Mouse (Mus musculus) retina, embryonic 14.5 days (tissue): ENCODE data around the gene Aasdh.

ENCODE experiments used
- DNase-seq: peaks from one replicate; pipeline ENCODE4 v3.0.0-alpha.2; 2015; ENCODE audit warnings: low spot score

Gene Aasdh

DNA sequence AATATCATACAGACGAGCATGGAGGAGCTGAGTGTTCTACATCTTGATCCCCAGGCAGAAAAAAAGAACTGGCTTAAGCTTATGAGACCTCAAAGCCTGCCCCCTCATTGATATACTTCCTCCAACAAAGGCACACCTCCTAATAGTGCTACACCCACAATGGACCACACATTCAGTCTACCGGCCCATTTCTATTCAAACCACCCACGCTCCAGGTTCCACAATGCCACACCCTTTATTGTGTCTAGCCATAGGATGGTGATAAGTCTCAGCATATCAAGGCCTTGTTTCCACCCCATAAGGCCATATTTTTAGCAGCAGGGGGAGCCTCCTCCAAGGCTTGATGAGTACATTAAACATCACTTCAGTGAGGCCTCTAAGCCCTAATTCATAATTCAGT, 5.5 kb upstream of the Aasdh start:
- no peak for DNase-seq

GRCm38 (mm10) chr5:76906155-76906499, 813 bp upstream of the Aasdh start:
- no peak for DNase-seq

DNA sequence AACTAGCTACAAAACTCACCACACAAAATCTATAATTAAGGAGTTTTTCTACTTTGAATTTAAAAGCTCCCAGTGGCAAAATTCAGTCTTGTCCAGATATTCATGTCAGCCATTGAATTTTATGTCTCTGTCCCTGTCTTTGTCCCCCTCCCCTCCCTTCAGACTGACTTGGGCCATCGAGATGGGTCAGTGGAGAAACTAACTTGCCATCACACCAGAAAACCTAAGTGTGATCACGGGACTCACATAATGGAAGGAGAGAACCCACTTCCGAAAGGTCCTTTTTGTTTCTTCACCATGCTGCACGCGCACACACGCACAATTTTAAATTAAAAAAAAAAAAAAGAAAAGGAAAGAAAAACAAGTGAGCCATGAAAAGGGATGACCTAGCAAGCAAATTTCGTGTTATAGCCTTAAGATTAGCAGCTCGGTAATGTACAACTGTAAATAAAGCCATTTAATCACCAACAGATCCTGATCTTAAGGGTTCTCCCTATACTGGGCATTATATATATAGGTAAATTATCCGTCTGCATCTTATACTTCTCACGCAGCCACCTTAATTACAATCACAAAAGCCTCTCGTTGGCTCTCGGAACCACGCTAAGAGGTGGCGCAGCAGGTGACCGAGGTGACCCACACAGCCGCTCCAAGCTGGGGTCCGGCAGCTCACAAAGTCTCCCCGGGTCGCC, 455 bp downstream of the Aasdh start:
- DNase-seq, result peak; percentile 29

GRCm38 (mm10) chr5:76902131-76902530, 3.2 kb downstream of the Aasdh start:
- no peak for DNase-seq

- DNase-seq, result no peak
Measured at GRCm38 (mm10) chr5:76893084-76893483, 12.2 kb downstream of the Aasdh start.

- no peak for DNase-seq
Measured at GRCm38 (mm10) chr5:76892608-76893007, 12.7 kb downstream of the Aasdh start.

DNA sequence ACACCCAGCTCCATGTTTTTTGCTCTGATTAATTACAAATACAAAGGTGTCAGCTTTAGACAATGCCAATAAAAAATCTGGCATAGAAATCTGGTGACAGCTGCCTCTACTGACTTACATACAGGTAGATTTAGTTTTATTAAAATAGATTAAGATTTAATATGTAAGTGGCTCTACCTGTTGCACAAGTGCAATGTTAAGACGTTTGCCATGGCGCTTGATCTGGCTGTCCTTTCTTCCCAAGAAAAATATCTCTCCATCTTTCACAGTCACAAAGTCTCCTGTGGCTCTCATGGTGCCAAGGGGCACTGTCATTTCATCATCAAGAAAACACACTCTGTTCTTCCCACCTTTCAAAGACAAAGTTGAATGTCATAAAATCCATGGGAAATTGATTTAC, 18.3 kb downstream of the Aasdh start:
- DNase-seq, result no peak

- DNase-seq, result no peak
Measured at GRCm38 (mm10) chr5:76884107-76884506, 21.2 kb downstream of the Aasdh start.

DNA sequence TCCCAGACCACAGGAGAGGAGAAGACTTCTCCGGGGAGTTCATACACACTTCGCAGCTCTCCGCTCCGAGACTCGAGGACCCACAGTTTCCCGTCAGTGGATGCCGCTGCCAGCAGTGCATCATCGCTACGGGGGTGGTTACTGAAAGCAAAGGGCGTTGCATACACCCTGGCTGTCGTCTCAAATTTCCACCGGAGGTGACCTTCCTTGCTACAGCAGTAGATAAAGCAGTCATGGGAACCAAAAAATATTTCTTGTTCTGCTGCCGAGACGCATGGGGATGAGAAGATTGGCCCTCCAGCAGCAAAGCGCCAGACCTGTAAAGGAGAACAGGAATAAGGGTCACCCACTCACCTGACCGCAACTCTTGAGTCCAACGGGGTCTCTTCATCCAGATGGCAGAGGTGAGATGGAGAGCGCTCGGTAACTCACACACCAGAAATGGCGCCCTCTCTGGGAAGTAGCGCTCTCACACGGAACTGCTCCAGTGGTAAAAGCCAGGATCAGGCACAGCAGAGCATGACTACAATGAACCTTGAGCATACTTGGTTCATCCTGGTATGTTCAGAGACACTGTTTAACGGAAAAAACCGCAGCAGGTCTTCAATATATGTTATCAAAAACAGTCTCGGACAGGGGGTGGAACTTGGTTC, 29.1 kb downstream of the Aasdh start:
- no peak for DNase-seq

DNA sequence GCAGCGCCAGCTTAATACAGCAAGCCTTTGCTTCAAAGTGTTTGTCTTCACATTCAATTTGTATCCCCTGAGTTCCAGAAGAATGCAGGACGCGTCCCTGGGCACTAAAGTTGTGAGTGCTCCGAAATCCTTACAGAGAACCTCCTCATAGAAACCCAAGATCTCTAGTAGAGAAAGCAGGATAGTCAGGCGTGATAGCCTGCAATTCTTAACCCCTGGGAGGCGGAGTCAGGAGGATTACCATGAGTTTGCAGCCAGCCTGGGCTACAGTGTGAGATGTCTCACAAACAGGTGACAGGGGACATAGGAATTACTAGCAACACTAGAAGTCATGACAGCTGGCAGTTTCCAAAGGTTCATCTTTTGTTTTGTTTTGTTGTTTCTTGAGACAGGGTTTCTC, 35.8 kb downstream of the Aasdh start:
- DNase-seq, result no peak

DNA sequence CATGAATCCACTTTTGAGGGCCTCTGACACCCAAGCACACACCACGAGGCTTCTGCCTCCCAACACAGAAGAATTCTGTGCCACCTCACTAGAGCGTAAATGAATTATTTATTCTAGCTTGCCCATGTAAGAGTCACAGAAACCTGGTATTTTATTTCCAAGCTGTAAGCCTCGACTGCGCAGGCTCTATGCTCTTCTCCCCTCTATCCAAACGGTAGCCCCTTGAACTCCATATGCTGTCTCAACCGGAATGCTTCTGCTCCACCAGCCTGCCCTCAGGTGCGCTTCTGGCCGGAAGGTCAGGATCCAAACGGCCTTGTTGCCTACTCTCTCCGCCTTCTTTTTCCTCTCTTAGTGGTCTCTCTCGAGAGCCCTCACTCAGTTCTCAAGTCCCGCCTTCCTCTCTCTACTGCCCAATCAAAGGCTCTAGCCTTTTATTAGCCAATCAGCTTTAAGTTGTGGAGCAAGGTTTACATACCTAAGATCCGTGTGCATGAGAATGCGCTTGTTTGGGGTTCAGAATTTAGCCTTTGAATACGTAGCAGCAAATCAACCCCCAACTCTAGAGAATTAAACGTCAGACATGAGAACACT, 36.5 kb downstream of the Aasdh start:
- DNase-seq, result no peak

DNA sequence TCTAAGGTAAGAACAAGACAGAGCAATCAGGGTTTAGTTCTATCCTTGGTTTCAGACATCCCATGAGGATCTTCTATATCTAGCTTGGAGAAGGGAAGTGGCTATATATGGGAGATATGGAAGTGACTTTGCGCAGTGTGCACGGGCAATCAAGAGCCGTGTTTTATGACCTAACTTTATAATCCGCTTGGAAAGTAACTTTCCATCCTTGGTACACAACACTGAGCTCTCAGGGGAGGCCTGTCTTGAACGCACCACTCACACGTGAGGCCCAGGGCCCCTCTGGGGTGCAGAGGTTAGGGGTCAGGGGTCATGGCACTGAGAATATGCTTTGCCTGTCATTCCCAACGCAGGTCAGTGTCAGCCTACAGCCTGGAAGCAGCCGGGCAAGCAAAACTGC, 38.5 kb downstream of the Aasdh start:
- no peak for DNase-seq

GRCm38 (mm10) chr5:76858444-76858843, 46.9 kb downstream of the Aasdh start:
- no peak for DNase-seq

DNA sequence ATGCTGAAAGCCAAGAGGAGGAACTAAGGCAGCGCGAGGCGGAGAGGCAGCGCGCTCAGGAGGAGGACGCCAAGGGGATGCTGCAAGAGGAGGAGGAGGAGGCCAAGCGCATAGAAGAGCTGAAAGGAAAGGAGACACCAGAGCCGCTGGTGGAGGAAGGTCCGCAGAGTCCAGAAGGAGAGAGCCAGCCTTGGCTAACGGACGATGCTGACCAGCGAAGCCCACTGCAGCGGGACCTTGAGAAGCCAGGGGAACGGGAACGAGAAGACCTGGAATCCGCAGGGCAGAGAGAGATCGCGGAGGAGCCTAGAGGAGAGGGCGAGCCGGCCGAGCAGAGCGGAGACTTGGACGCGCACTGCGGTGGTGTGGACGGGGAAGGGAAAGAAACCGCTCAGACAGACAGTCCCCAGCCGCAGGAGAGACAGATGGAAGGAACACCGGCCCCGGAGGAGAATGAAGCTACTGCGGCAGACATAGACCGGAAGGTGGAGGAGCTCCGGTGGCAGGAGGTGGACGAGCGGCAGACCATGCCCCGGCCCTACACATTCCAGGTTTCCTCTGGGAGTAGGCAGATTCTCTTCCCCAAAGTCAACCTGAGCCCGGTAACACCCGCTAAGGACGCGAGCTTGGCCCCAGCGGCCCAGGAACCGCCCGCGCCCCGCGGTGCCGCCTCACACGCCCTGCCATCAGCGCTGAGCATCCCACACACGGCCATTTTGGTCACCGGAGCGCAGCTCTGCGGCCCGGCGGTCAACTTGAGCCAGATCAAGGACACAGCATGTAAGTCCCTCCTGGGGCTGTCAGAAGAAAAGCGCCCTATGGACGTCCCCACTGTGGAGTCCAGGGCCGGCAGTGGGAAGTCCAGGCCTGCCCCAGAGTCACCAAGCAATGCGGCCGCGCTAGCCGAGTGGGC, 48.0 kb downstream of the Aasdh start:
- no peak for DNase-seq

DNA sequence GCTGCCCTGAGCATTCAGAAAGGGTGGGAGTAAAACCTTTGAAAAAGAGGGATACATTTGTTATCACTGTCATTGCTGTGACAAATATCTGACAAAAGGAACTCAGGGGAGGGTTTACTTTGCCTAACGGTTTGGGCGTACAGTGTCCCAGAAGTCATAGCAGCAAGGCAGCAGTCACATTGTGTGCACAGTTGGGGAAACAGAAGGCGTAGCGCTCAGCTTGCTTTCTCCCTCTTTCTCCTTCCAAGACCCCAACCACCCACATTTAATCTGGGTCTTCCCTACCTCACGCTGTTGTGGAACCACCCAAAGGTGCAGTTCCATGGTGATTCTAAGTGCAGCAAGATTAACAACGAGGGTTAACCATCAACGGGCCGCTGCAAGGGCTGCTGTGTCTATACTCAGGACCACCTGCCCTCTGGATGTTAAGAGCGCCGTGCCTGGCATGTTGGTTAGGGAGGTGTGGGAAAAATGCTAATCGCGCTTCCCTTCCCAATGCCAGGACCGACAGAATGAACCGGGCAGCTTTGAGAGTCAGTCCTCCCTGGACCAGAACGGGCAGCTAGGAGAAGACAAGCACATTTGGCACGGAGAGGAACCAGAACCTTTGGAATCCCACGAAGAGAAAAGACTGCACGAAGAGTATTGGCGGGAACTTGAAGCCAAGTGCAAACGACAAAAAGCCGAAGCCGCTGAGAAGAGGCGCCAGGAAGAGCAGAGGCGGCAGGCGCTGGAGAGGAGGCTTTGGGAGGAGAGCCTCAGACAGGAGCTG, 49.3 kb downstream of the Aasdh start:
- DNase-seq, result no peak

DNA sequence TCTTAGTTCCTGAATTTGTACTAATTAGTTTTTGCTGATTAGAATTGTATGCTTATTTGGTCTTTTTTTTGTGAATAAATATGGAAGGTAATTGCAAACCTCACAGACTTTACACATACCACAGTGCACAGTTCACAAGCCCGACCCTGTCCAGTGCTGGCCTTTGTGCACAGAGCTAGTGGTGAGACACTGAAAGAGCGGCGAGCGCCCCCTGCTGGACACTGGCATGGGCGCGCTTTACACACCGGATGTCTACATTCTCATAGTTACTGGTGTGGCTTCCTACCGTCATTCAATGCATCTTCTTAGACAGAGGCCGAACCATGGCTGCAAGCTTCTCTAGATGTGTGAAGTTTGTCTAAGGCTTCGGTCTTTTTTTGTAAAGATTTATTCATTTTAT, 51.8 kb downstream of the Aasdh start:
- DNase-seq, result peak; percentile 95

DNA sequence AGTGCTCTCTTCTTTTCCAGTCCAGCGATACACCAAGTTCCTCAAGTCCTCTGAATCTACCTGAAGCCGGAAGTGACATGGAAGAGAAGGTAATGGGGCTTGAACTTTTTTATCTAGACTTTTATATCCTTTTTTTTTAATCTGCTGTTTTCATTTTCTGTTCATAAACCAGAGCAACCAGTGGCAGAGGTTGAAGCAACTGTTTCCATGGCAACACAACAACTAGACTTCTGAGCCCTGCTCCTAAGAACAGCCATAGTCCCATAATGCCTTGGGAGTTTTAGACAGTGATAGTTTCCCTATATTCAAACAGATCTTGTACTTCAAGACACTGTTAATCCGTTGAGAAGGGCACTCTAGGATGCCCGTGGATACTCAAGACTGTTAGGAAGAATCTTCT, 54.0 kb downstream of the Aasdh start:
- no peak for DNase-seq

GRCm38 (mm10) chr5:76847106-76847505, 58.2 kb downstream of the Aasdh start:
- no peak for DNase-seq

DNA sequence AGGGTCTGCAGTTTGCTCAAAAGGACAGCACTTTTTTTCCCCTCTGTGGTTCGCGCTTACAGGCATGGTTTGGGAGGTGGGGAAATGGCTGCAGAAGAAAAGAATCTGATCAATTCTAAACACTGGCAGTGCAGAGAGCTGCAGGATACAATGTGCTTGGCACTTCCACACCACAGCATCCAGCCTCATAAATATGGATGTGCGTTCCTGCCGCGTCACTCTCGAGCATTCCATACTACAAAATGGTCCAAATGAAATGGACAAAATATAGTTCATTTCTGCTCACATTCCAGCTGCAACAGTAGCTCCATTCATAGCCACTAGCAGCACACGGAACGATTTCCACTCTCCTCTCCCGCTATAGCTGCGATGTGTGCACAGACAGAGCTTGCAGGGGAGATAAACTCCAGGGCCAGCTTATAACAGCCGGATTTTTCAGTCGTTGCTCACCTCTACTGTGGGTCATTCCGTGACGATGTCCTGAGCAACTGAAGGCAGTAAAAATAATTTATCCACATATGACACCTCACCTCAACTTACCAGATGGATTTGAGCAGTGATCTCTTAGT, 60.6 kb downstream of the Aasdh start:
- DNase-seq, result no peak

DNA sequence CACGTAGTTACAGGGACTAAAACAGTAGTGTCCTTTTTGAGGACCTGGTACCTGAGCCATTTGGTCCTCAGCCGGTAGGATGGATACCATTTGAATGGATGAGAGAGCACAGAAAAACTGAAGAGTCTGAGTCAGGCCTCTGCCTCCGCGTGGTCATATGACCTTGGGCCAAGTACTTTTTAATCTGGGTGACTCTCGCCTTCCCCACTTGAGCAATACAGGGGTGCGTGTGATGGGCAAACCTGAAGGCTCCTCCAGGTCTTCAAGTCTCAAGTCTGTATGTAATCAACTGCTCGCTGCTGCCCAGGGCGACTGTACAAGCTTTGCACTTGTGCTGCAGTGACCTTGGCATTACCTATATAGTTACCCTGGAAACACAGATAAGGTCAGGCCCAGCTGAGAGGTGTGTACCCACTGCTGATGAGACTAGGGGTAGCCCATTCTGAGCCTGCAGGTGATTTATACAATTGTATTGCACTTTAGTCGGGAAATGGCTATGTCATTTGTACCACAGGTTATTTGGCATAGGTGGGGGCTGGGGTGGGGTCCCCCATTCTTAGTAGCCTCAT, 61.4 kb downstream of the Aasdh start:
- DNase-seq, result no peak

- DNase-seq, result peak; percentile 76
Measured at GRCm38 (mm10) chr5:76843448-76843847, 61.9 kb downstream of the Aasdh start.
